Comparison of ENCODE assay signal across 25 mouse cellular contexts in the genomic region with DNA sequence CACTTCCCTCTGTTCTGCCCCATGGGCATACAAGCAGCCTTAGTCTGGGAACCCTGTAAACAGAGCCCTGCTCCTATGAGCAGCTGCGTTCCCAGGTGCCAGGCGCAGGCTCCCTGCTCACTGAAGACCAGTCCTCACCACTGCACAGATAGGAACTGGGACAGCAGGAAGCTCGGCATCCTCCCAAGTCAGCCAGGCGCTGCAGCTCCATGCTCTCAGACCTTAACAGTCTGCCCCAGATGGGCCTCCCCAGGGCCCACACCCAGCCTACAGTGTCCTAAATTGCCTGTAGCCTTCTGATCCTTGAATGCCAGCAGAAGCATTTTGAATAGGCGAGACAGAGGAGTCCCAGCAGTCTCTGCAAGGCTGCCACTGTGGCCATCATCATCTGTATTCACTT. TPM values are rescaled to one million over a fixed set of nuclear protein-coding genes. Genes with fewer than 3 reads are reported as not detected.
DNase-seq lines count a peak whose midpoint lies in the region; ATAC-seq lines count a peak whose summit lies in the region.
"Had no signal": no experiment of that assay in that cellular context is flagged by ENCODE, and none has a peak within 500 bp of the region (broad histone marks: within the 10 kb centered on the region; RNA-seq: fewer than 3 reads in every experiment).

No protein-coding gene starts in this region.

- H3K9me3 ChIP-seq in limb, embryonic 11.5 days (ENCODE audit: control insufficient read depth, low read length), result no peaks in the 10 kb centered on the region
- H3K9me3 ChIP-seq in limb, embryonic 10.5 days (replicated peaks), result no peaks in the 10 kb centered on the region
- no peaks in the 10 kb centered on the region for H3K9me3 ChIP-seq in hindbrain, embryonic 12.5 days (replicated peaks)
- H3K9me3 ChIP-seq in midbrain, embryonic 15.5 days, result no peaks in the 10 kb centered on the region
- H3K9me3 ChIP-seq: embryonic facial prominence, embryonic 10.5 days; embryonic facial prominence, embryonic 15.5 days; forebrain, embryonic 13.5 days; hindbrain, embryonic 10.5 days; limb, embryonic 15.5 days; liver, embryonic 13.5 days; midbrain, embryonic 13.5 days had no signal

- peak; percentile 64; the same call in 1 of the 2 replicates for ATAC-seq in frontal cortex, adult (ENCODE audit: low TSS enrichment)
- no peak for ATAC-seq in limb, embryonic 11.5 days (ENCODE audit: insufficient number of reproducible peaks, low FRiP score, low TSS enrichment, low read depth)
- ATAC-seq in hindbrain, embryonic 12.5 days (ENCODE audit: low FRiP score), result no peak
- no peak for ATAC-seq in midbrain, embryonic 15.5 days (replicated peaks)
- ATAC-seq: forebrain, embryonic 13.5 days; hindbrain, embryonic 16.5 days; midbrain, embryonic 13.5 days had no signal

- H3K4me3 ChIP-seq in limb, embryonic 11.5 days (ENCODE audit: low read depth, low read length), result no peak overlapping the region
- no peak overlapping the region for H3K4me3 ChIP-seq in limb, embryonic 10.5 days
- H3K4me3 ChIP-seq in hindbrain, embryonic 12.5 days, result no peak overlapping the region
- H3K4me3 ChIP-seq in midbrain, embryonic 15.5 days, result no peak overlapping the region
- H3K4me3 ChIP-seq: embryonic facial prominence, embryonic 10.5 days; embryonic facial prominence, embryonic 15.5 days; forebrain, embryonic 13.5 days; hindbrain, embryonic 10.5 days; limb, embryonic 15.5 days; liver, embryonic 13.5 days; midbrain, embryonic 13.5 days had no signal

- H3K9ac ChIP-seq in limb, embryonic 11.5 days (ENCODE audit: low read length), result no peak overlapping the region
- no peak overlapping the region for H3K9ac ChIP-seq in hindbrain, embryonic 12.5 days
- H3K9ac ChIP-seq in midbrain, embryonic 15.5 days, result no peak overlapping the region
- H3K9ac ChIP-seq: embryonic facial prominence, embryonic 15.5 days; forebrain, embryonic 13.5 days; limb, embryonic 15.5 days; liver, embryonic 13.5 days; midbrain, embryonic 13.5 days had no signal

- H3K27ac ChIP-seq in limb, embryonic 11.5 days (replicated peaks; ENCODE audit: low read depth, low read length), result no peak overlapping the region
- H3K27ac ChIP-seq in limb, embryonic 10.5 days, result no peak overlapping the region
- no peak overlapping the region for H3K27ac ChIP-seq in hindbrain, embryonic 12.5 days
- H3K27ac ChIP-seq in midbrain, embryonic 15.5 days, result no peak overlapping the region
- H3K27ac ChIP-seq: embryonic facial prominence, embryonic 10.5 days; embryonic facial prominence, embryonic 15.5 days; forebrain, embryonic 13.5 days; hindbrain, embryonic 10.5 days; kidney, postnatal 0 days; limb, embryonic 15.5 days; liver, embryonic 13.5 days; macrophage; midbrain, embryonic 13.5 days had no signal

- H3K36me3 ChIP-seq in limb, embryonic 11.5 days (ENCODE audit: control insufficient read depth, insufficient read depth, low read length), result peaks cover 29% of the 10 kb centered on the region
- peaks cover 100% of the 10 kb centered on the region for H3K36me3 ChIP-seq in limb, embryonic 10.5 days
- peaks cover 99% of the 10 kb centered on the region for H3K36me3 ChIP-seq in hindbrain, embryonic 12.5 days
- peaks cover 74% of the 10 kb centered on the region for H3K36me3 ChIP-seq in midbrain, embryonic 15.5 days (replicated peaks)

- no peaks in the 10 kb centered on the region for H3K4me1 ChIP-seq in limb, embryonic 11.5 days (ENCODE audit: control insufficient read depth, insufficient read depth, low read length)
- 0 out of 2 replicates have a peak, but pooled peaks cover 2% of the 10 kb centered on the region for H3K4me1 ChIP-seq in limb, embryonic 10.5 days
- H3K4me1 ChIP-seq in hindbrain, embryonic 12.5 days, result no peaks in the 10 kb centered on the region
- H3K4me1 ChIP-seq in midbrain, embryonic 15.5 days, result no peaks in the 10 kb centered on the region
- H3K4me1 ChIP-seq: embryonic facial prominence, embryonic 15.5 days; forebrain, embryonic 13.5 days; hindbrain, embryonic 10.5 days; limb, embryonic 15.5 days; midbrain, embryonic 13.5 days had no signal

- no peak for DNase-seq in frontal cortex, postnatal 36 days (ENCODE audit: low spot score in 2 of 2)
- DNase-seq in limb, embryonic 11.5 days (ENCODE audit: low spot score), result no peak
- DNase-seq in limb, embryonic 10.5 days (ENCODE audit: low spot score), result no peak
- DNase-seq in cerebellum, adult 9-11 months, result peak; percentile 62
- DNase-seq in lung, postnatal 25 days (ENCODE audit: low spot score), result peak; percentile 27
- DNase-seq: adrenal gland, postnatal 25 days; B cell, adult 2 months; heart, postnatal 14 days; kidney, adult 8-10 months; kidney, postnatal 4 days; liver, embryonic 13.5 days; right cerebral cortex, postnatal 25 days; thymus, postnatal 14 days had no signal

- peak overlapping the region; percentile 1; the same call in 1 of the 2 replicates for H3K4me2 ChIP-seq in limb, embryonic 11.5 days (ENCODE audit: low read depth, severe bottlenecking)
- H3K4me2 ChIP-seq in hindbrain, embryonic 12.5 days (replicated peaks), result no peak overlapping the region
- no peak overlapping the region for H3K4me2 ChIP-seq in midbrain, embryonic 15.5 days
- H3K4me2 ChIP-seq: embryonic facial prominence, embryonic 15.5 days; forebrain, embryonic 13.5 days; limb, embryonic 15.5 days; liver, embryonic 13.5 days; midbrain, embryonic 13.5 days had no signal

- no peaks in the 10 kb centered on the region for H3K27me3 ChIP-seq in limb, embryonic 11.5 days (ENCODE audit: control insufficient read depth, insufficient read depth, low read length)
- no peaks in the 10 kb centered on the region for H3K27me3 ChIP-seq in limb, embryonic 10.5 days (ENCODE audit: low read depth, poor library complexity, severe bottlenecking)
- no peaks in the 10 kb centered on the region for H3K27me3 ChIP-seq in hindbrain, embryonic 12.5 days
- H3K27me3 ChIP-seq in midbrain, embryonic 15.5 days (replicated peaks), result no peaks in the 10 kb centered on the region
- H3K27me3 ChIP-seq: embryonic facial prominence, embryonic 15.5 days; forebrain, embryonic 13.5 days; limb, embryonic 15.5 days; liver, embryonic 13.5 days; midbrain, embryonic 13.5 days had no signal

- WGBS in limb, embryonic 11.5 days, result 79% methylated on average over 5 of the region's 5 CpGs
- WGBS in limb, embryonic 10.5 days, result 85% methylated on average over 5 of the region's 5 CpGs
- 88% methylated on average over 5 of the region's 5 CpGs for WGBS in hindbrain, embryonic 12.5 days
- WGBS in midbrain, embryonic 15.5 days, result 93% methylated on average over 5 of the region's 5 CpGs

RNA-seq across cellular contexts. Expression of a gene that starts 23.7 kb away (rescaled TPM):
- 59.7 and 66.6 TPM in 2 replicates for polyA plus RNA-seq in limb, embryonic 11.5 days (2014; fragmentation: Nextera tagmentation; extraction: Ambion mirVana)
- 50.4 and 67.7 TPM in 2 replicates for polyA plus RNA-seq in limb, embryonic 10.5 days (2016; fragmentation: Nextera tagmentation; extraction: Ambion mirVana)
- polyA plus RNA-seq in hindbrain, embryonic 12.5 days (2016; fragmentation: Nextera tagmentation; extraction: Ambion mirVana), result 115 and 116 TPM in 2 replicates
- 144 and 150 TPM in 2 replicates for polyA plus RNA-seq in midbrain, embryonic 15.5 days (2015; fragmentation: Nextera tagmentation; extraction: Ambion mirVana)

RNA-seq across cellular contexts. Expression of a gene that starts 36.0 kb away (rescaled TPM):
- polyA plus RNA-seq in limb, embryonic 11.5 days (2014; fragmentation: Nextera tagmentation; extraction: Ambion mirVana), result 42.6 and 47.0 TPM in 2 replicates
- polyA plus RNA-seq in limb, embryonic 10.5 days (2016; fragmentation: Nextera tagmentation; extraction: Ambion mirVana), result 47.0 and 52.8 TPM in 2 replicates
- 42.7 and 43.3 TPM in 2 replicates for polyA plus RNA-seq in hindbrain, embryonic 12.5 days (2016; fragmentation: Nextera tagmentation; extraction: Ambion mirVana)
- 53.2 and 56.6 TPM in 2 replicates for polyA plus RNA-seq in midbrain, embryonic 15.5 days (2015; fragmentation: Nextera tagmentation; extraction: Ambion mirVana)

Comparison
In these comparisons a context has a peak if more than half of its experiments do, and no peak if none do; other contexts are left out.
1. DNase-seq: peak in cerebellum, adult 9-11 months (single experiment) and lung, postnatal 25 days (single experiment); none in frontal cortex, postnatal 36 days (0 of 2), limb, embryonic 11.5 days (single experiment) and limb, embryonic 10.5 days (single experiment).